Mouse (Mus musculus) C2C12 (cell line): Measurements from ENCODE around the gene Dagla.

ENCODE experiments used
- CTCF ChIP-seq: IDR thresholded peaks from one replicate; pipeline ENCODE4 v1.5.1; 2011; ENCODE audit not compliant: control insufficient read depth, insufficient read depth, insufficient read length
- MAX ChIP-seq: IDR thresholded peaks from one replicate; pipeline ENCODE4 v1.6.1; 2011; ENCODE audit warnings: mild to moderate bottlenecking, control low read depth
- USF1 ChIP-seq: IDR thresholded peaks from one replicate; pipeline ENCODE4 v1.6.1; 2011; ENCODE audit warnings: low read depth, mild to moderate bottlenecking, control low read depth, moderate library complexity

GRCm38 (mm10) chr19:10339271-10339670 lies 34.6 kb upstream of the Dagla start:
- TF ChIP-seq CTCF: no peak
- no peak for TF ChIP-seq MAX
- no peak for TF ChIP-seq USF1
